Mouse (Mus musculus): ENCODE measurements around the gene Sbno2.

DNA sequence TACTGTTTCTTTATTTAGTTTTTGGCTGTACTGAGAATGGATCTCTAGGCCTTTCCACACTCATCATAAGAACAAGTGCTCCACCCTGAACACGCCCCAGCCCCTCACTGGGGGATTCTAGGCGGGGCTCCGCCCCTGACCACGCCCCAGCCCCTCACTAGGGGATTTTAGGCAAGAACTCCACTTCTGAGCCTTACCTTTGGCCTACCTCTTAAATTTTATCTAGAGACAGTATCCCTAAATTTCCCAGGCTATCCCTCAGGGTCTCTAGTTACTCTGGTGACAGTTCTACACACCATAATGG is 80.4 kb downstream of the Sbno2 start:
- TF ChIP-seq CTCF (IDR thresholded peaks at IDR 0.05; ENCODE audit: control insufficient read depth, insufficient read depth, insufficient read length) (no peak), MAX (IDR thresholded peaks at IDR 0.05) (no peak), CEBPB (IDR thresholded peaks at IDR 0.05; ENCODE audit: low read depth) (no peak), USF1 (IDR thresholded peaks at IDR 0.05; ENCODE audit: low read depth) (no peak), MYOD1 (IDR thresholded peaks at IDR 0.05; ENCODE audit: control insufficient read depth, insufficient read length, low read depth) (no peak)
